Mouse (Mus musculus): ENCODE results near the gene Pilra.

DNA sequence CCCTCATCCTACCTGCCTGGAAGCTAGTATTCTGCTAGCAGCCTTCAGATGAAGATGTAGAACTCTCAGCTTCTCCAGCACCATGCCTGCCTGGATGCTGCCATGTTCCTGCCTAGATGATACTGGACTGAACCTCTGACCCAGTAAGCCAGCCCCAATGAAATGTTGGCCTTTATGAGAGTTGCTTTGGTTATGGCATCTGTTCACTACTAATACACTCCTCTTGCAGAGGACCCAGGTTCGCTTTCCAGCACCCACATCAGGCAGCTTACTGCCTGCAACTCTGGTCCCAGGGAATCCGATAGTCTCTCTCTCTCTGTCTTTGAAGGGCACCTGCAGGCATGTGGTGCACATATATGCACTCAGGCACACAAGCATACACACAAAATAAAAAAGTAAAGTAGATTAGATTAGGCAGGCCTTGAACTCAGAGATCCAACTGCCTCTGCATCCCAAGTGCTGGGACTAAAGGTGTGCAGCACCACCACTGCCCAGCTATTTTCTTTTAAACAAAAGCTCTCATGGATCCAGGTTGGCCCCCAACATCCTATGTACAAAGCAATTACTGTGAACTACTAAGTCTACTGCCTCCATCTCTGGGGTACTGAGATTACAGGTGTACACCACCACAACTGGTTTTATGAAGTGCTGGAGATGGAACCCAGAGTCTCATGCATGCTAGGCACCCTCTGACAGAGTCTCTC is 60.3 kb downstream of the Pilra start:
- no peak for TF ChIP-seq CTCF (IDR thresholded peaks at IDR 0.05)
- TF ChIP-seq EP300 (IDR thresholded peaks at IDR 0.05): no peak
